Mouse (Mus musculus): ENCODE data around the gene Rangap1.
"Not testable (repeated sequence)": the region's sequence is repeated elsewhere in the genome, so short reads cannot be mapped to it uniquely, and the experiment has no call there.

The Rangap1 gene

DNA sequence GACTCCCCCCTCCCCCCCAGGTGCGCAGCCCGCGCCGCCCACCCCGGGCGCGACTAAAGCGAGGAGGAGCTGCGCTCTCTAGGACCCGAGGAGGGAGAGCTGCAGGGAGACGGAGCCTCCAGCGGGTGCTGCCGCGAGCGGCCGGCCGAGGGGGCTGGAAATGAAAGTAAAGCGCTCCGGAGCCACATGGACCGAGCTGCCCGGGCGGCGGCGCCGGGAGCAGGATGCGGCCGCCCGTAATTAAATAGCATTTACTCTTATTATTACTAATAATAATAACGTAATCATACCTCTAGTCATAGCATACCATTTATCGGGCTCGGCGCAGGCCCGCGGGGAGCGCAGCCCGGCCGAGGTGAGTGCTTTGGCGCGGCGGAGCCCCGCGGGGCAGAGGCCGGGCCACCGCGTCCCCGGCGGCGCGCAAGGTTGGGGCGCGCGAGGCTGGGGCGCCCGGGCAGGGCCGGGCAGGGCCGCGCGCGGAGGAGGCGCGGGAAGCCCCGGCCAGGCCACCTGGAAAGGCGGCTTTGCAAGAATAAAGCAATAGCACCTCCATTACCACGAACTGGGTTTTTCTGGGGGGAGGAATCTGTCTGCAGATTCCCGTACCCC is at the start of gene Rangap1, which contains the start of gene Zc3h7b:
Gene Rangap1, minus strand, starts transcription at position 539 of the 609 bp plus-strand sequence.
Gene Zc3h7b, plus strand, starts transcription at position 66 of the 609 bp plus-strand sequence.
- in situ Hi-C loops (cut with MboI) = no loop called here

DNA sequence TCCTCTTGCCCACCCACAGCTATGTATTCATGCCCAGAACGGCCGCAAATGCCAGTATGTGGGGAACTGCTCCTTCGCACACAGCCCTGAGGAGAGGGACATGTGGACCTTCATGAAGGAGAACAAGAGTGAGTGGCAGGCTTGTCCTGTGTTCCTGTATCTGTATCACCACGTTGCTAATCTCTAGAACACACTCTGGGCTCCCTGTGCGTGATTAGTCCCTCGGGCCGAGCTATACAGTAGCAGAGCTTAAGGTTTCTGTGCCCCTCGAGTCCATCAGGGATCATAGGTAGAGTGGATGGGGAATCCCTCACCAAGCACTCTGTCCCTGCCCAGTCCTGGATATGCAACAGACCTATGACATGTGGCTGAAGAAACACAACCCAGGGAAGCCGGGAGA is 47.1 kb upstream of the Rangap1 start:
- in situ Hi-C loops (cut with MboI) = no loop called here

DNA sequence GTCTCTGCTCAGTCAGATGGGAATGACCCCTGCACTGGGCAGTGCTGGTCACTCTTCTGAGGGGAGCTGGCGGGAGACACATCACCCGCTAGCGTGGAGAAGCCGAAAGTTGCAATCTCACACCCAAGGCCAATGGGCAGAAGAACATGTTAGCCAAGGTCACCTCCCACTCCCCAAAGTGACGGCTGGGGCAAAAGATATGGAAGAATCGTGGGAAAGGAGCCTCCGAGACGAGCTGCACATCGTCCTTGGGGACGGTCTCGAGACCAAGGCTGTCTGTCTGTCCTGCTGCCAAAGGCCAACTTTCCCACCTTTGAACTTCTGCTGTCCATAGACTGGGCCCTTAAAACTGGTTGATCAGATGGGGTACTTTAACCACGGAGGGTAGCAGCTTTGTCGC is 42.2 kb upstream of the Rangap1 start:
- in situ Hi-C loops (cut with MboI) = no loop called here

DNA sequence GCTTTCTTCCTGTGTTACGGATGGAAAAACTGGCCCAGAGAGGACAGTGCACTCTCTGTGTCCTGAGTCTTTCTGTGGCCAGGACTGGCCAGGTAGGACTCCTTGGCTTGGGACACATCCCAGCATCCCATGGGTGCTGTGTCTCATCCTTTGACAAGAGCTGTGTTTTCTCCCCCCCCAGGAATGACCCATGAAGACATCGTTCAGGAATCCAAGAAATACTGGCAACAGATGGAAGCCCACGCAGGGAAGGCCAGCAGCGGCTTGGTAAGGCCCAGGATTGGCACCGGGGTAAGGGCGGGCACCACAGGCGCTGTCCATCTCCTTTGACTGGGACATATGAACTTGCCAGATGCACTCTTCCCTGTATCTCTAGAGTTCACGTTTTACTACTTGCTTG is 40.4 kb upstream of the Rangap1 start:
- in situ Hi-C loops (cut with MboI) = no loop called here

DNA sequence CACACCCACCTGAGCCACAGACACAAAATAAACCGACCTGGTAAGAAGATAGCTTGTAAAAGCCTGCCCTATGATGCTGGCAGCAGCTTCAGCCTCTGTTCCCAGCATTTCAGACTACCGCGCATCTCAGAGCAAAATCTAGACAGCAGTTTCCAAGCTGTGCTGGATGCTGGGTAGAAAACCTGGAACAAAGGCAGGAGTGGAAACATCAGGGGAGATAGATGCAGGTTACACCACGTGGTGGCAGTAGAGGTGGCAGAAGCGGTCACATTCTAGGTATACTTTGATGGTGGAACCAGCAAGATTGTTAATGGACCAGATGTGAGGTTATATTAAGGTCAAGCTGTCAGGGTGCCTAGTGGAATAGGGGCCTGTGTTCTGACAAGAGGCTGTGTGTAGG is 39.4 kb upstream of the Rangap1 start:
- in situ Hi-C loops (cut with MboI) = no loop called here

DNA sequence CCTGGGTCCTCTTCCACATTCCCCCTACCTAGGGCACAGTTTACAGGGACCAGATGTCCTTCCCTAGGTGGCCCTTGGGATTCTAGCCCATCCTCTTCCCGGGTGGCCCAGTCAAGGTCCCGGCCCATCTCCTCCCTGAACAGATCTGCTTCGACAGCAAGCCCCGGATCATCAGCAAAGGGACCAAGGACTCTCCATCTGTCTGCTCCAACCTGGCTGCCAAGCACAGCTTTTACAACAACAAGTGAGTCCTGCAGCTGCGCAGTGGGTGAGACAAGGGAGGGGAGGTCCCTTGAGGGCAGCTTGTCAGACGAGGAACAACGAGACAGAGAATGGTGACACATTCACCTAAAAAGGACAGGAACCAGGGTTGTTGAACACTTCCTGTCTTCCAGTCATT is 36.5 kb upstream of the Rangap1 start:
- in situ Hi-C loops (cut with MboI) = no loop called here

DNA sequence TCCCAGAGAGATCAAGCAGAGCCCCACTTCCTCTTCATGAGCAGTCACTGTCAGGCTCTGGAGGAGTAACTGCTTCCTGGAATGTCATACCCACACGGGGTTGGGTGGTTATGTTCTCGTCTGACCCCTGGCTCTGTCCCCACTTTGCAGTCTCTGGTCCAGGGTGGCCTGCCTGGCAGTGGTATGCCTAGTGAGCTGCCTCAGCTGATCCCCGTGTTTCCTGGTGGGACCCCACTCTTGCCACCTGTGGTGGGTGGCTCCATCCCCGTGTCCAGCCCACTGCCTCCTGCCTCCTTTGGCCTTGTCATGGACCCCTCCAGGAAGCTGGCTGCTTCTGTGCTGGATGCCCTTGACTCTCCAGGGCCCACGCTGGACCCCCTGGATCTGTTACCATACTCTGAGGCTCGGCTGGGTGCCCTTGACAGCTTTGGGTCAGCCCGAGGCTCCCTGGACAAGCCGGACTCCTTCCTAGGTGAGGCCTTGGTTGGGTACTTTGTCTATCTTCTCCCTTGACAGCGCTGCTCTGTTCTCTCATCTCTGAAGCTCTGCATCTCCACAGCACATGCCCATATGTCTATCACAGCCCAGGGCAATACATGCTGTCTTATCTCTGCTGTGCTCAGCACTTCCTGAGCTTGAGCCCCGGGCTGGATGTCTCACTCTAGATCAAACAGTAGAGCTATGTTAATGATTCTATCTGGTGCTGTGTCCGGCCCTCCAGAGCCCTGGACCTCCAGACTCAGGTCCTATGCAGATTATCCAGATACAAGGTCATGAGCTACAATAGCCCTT is 31.5 kb upstream of the Rangap1 start:
- in situ Hi-C loops (cut with MboI) = no loop called here

DNA sequence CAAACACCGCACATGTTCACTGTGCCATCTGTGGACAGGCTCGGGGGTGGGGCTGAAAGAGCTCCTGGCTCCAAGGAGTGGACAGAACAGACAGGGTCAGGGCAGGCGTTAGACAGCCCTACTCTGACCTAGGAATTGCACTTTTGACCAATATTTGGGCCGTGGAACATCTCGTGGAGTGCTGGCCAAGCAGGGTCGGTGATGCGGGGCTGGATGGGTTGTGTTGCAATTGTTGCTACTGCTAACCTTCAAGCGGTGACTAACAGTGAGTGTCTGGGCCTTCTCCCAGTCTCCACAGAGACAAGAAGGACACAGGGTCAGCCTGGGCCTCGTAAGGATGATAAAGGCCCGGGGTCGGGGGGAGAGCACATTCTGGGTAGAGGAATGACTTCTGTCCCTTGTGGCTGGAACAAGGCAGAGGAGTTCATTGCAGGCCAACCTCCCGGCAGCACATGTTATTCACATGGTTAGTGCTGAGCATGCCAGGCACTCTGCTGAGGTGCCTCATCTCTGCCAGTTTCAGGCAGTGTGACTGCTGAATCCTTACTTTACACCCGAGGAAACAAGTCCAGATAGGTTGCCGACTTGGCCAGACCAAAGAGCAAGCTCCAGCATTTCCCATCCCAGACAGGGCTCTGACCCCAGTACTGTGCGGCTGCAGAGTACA is 29.3 kb upstream of the Rangap1 start:
- in situ Hi-C loops (cut with MboI) = no loop called here

DNA sequence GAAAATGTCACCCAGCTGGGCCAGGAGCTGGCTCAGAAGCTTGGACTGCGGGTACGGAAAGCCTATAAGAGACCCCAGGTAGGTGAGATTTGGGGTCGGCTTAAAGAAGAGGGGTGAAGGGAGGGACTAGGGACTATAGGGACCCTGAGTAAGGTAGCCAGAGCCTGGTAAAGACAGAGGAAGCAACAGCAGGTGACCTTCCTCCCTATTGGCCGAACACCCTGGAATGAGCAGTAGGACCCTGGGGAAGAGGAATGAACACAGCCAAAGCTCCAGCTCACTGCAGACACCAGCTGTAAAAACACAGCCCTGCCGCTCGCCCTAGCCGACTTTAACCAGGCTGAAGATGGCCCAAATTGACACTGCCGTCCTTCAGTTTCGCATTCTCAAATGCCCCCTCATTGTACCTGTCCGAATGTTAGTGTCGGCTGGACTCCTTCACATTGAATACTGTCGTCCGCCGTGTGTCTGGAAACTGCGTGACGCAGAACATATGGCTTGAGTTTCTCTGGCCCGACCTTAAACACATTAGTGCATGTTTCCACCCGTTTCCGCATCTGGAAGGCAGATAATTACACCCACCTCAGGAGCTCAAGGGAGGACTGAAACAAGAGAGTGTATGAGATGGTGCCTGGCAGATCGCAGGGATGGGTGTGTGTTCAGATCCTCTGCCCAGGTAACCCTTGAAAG is 27.2 kb upstream of the Rangap1 start:
- in situ Hi-C loops (cut with MboI) = no loop called here

DNA sequence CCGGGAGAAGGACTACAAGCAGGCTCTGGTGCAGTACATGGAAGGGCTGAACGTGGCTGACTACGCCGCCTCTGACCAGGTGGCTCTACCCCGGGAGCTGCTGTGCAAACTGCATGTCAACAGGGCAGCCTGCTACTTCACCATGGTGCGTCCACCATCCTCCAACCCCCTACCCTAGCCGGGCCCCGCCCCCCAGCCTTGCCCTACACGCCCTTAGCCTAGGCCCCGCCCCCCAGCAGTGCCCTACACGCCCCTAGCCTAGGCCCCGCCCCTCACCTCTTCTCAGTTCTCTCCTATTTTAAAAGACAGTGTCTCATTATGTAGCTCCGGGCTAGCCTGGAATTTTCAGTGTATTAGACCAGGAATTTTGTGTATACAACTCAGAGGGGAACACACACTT is 23.7 kb upstream of the Rangap1 start:
- in situ Hi-C loops (cut with MboI) = no loop called here

DNA sequence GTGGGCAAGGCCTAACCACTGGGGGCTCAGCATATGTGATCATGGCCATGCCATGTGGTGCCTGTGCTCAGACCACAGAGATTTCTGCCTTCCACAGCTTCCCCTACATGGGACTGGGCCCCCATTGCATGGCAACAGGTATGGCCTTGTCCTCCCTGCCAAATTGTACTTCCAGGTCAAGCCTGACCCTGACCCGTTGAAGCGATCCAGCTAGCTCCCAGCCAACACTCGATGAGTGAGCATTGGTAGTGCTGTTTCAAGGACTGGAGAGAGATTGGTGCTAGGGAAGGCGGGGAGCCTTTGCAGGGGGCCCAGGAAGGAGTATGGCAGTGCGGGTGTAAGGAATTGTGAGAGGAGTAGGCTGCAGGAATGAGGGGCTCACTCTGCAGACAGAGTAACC is 21.1 kb upstream of the Rangap1 start:
- in situ Hi-C loops (cut with MboI) = no loop called here

DNA sequence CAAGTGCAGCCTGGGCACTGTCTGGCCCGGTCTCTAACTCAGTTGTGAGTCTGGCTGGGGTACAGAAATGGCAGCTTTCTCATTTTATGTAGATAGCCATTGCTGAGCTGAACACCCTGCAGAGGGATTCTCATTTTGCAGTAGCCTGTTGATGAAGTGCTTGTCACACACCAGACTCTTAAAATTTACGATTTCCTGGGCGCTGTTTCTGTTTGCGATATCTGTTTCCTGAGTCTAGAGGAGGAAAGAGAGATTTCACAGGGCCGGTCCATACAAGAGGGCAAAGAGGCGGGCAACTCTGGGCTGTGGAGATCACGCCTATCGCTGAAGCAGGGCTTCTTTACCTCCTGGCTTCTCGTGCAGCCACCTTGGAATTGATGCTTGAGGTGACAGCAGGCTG is 20.3 kb upstream of the Rangap1 start:
- in situ Hi-C loops (cut with MboI) = no loop called here

DNA sequence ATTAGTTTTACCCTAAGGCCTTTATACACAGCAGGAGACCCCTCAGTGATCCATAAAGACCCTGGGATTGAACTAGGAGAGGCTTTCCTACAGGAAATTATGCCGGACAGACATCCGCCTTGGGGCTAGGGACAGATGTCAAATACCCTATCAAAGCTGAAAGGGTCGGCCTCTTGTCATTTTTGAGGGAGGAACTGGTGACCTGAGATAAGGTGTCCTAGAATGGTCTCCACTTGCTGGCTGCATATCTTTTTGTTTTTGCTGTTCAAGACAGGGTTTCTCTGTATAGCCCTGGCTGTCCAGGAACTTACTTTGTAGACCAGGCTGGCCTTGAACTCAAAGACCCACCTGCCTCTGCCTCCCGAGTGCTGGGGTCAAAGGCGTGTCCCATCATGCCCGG is 19.2 kb upstream of the Rangap1 start:
- in situ Hi-C loops (cut with MboI) = no loop called here

DNA sequence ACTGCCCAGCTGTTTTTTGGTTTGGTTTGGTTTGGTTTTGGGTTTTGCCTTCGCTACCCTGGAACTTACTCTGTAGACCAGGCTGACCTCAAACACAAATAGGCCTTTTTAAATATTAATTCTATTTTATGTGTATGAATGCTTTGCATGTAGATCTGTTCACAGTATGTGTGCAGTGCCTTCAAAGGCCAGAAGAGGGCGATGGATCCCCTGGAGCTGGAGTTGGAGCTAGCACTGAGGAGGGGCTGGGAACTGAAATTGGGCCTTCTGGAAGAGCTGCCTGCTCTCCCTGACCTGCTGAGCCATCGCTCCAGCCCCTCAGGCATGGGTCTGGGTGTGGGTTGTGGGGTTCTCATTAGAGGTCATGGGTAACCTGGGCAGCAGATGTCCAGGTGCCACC is 16.6 kb upstream of the Rangap1 start:
- in situ Hi-C loops (cut with MboI) = no loop called here

DNA sequence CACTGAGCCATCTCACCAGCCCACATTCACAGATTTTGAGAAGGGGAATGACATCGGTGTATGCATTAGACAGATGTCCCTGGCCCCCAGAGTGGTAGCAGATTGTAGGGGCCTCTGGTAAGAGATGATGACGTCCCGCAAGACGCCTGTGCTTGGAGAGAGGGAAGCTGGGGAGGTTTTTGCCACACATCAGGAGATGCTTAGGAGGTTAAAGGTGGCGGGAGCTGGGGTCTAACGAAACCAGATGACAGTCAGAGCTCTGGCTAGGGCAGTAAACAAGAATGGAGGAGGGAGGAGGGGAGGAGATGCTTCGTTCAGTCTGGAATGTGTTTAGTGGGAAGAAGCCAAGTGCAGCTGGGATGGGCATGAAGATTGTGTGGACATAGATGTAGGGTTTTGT is 16.1 kb upstream of the Rangap1 start:
- in situ Hi-C loops (cut with MboI) = no loop called here

DNA sequence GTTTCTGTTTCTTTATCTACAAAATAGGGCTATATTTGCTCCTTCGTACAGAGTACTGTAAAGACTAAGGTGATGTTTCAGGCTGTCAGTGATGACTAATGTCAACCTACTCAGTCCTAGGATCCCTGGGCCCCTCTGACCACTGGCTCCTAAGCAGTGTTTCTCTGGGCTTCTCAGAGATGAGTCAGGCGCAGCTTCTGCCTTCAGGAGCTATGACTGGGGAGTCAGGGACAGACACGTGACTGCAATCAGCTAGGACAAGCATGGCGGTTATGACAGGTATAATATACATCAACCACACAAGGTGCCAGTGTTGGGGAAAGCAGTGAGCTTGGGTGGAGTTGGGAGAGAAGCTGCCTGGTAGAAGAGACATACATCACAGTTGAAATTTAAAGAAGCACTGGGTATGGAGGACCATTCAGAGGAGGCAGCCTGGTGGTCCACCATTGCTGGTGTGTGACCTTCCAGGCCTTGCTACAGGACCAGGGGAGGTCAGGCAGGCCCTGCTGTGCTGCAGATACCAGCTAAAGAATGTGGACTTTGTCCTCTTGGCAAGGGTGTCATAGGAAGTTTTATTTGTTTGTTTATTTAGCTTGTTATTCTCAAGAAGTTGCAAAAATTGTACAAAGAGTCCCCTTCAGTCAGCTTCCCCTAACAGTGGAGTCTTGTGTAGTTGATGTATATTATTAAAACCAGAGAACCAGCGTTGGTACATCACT is 15.2 kb upstream of the Rangap1 start:
- in situ Hi-C loops (cut with MboI) = no loop called here

DNA sequence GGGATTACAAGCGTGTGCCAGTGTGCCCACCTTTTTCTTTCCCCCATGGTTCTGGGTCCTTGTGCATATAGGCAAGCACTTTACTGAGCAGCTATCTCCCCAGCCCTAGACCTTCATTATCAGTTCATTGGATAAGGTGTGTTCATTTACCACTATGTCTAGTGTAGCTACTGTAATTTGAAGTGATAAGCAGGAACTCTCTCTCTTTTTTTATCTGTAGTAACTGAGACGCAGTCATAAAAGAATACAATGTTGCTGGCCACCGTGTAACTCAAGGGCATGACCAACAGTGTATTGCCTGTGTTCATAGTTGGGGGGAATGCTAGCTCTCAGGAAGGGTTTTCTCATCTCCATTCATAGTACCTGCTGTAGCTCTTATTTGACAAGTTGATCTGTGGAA is 14.2 kb upstream of the Rangap1 start:
- in situ Hi-C loops (cut with MboI) = no loop called here

DNA sequence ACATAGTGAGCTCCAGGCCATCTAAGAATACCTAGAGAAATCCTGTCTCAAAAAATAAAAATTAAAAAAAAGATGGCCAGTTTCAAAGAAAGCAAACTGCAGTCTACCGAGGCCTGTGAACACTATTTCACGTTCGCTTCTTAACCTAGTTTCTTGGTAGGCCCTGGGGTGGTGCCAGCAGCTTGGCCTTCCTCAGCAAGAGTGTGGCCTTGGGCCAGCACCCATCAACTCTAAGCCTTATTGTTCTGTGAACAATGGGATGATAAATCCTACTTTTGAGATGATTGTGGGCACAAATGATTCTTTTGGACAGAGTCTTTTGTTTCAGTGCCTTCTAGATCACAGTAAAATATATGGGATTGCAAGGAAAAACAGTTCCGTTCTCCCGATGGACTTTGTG is 13.4 kb upstream of the Rangap1 start:
- in situ Hi-C loops (cut with MboI) = no loop called here

DNA sequence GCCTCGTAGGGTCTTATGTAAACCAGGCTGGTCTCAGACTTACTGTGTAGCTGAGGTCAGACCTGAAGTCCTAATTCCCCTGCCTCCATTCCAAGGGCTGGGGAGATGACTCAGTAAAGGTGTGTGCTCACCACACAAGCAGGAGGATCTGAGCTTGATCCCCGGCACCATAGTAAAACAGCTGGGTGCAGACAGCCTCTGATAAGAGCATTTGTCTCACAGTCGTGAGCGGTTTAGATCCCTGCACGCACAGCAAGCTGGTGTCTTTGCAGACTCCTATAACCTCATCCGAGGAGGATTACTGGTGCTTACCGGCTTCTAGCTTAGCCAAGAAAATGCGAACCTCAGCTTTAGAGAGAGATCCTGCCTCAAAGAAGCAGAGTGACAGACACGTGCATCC is 8.3 kb upstream of the Rangap1 start:
- in situ Hi-C loops (cut with MboI) = no loop called here

DNA sequence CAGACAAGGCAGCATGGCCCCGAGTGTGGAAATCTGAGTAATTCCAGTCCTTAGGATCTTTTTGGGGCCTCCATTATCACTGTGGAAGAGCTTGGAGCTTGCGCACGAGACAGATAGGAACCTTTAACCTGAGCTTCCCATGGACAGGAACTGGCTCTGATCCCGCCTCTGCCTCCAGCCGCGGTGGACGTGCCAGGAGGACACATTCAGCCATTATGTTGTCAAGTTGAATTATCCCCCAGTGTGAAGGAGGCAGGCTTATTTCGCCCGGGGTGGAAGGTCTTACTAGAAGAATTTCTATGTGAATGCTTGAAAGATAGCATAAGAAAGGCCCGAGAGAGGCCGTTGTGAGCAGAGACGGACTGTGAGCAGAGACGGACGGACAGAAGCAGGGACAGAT is 4.4 kb upstream of the Rangap1 start:
- in situ Hi-C loops (cut with MboI) = no loop called here

DNA sequence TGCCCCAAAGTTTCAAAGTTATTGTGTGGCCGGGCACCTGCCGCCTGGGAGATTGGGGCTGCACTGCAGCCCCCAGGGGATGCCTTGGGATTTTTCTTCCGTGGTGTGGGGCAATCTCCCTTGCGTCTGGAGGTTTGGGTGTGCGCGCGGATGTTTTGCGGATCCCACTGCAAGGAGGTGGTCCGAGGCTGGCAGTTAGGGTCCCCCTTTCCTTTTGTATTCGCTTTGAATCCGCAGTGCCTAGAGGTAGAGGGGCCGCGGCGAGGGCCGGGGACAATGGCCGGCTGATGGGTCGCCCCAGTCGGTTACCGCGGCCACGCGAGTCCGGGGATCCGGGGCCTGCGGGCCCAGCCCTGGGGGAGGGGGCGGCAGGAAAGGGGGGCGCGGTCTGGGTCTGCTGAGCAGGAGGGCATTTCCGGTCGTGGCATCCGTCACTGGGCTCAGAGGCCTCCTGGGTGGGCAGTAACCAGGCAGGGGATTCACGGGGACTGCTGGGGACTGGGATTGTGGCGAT is 328 bp upstream of the Rangap1 start:
- in situ Hi-C loops (cut with MboI) = no loop called here

DNA sequence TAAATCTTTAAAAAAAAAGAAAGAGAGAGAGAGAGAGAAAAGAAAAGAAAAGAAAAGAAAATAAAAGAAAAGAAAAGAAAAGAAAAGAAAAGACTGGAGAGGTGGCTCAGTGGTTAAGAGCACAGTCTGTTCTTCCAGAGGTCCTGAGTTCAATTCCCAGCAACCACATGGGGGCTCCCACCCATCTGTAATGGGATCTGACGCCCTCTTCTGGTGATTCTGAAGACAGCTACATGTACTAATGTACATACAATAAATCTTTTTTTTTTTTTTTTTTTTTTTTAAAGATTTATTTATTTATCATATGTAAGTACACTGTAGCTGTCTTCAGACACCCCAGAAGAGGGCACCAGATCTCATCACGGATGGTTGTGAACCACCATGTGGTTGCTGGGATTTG is 3.0 kb downstream of the Rangap1 start:
- in situ Hi-C loops (cut with MboI) = not testable (repeated sequence)
